Mouse (Mus musculus): ENCODE data around the gene Mpig6b.

DNA sequence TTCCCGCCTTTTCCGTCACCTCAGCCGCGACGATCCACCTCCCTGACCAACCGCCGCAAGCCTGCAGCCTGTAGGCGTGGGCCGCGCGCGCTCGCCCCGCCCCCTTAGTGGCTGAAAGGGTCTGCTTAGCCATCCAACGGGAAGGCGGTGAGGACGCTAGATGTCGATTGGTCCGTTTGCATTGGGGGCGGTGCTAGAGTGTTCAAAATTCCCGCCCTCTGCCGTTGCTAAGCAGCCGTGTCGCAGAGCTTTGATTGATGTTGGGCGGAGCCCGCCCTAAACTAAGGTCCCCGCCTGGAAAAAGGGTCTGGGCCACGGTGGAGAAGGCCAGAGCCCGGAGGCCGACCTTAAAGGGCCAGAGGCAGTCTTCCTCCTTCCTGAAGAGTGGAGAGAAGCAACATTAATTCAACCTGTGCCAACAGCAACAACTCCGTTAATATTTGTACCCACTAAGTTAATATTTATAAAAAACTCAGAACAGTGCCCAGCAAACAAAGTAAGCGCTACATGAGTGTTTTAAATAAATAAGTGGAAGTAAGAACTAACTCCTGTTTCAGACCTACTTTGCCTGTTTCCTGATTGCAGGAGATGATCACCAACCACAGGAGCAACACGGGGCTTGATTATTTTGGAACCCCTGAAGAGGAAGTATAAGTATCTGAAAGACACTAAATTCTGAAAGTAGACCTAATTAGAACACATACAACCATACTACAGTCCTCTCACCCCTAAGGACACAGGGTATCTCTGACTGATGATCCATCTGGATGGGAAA is 19.1 kb downstream of the Mpig6b start, which contains the start of gene Msh5:
- no peak for TF ChIP-seq CTCF (IDR thresholded peaks at IDR 0.05; ENCODE audit: low read depth, low read length)
- TF ChIP-seq POLR2A (IDR thresholded peaks at IDR 0.05; ENCODE audit: extremely low read depth, insufficient read depth, low read length) = no peak
